Mouse (Mus musculus): Measurements from ENCODE around the gene Tradd.

The Tradd gene

GRCm38 (mm10) chr8:105270101-105270915 is 5.9 kb upstream of the Tradd start:
- DNase-seq (ENCODE audit: low spot score in 2 of 2) = no peak

- peak in 1 of 2 experiments; percentile 65 for DNase-seq (ENCODE audit: low spot score in 2 of 2)
These were observed 5.1 kb upstream of the Tradd start, which contains the start of gene Hsf4 for GRCm38 (mm10) chr8:105269461-105269947. TSS of gene Hsf4 (plus strand) at chr8:105269801.

DNA sequence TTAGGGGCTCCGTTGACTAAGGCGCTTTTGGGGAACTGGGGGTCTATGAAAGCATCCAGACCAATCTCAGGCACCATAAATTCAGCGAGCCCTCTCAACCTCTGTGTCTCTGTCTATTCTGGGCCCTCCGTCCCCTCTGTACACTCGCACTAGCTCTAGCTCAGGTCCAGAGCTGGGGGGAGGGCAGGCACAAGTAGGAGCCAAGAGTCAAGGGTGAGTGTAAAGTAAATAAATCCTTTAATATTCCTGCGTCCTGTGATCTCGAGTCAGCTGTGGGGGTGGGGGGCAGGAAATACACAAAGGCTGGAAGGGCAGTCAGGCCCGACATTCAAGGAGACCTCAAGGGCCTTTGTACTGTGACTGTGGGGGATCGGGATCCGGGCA is 4.7 kb upstream of the Tradd start:
- DNase-seq (ENCODE audit: low spot score in 2 of 2) = peak in 1 of 2 experiments; percentile 14

- DNase-seq (ENCODE audit: low spot score in 2 of 2) = peak; percentile 82 to 84
These were observed 4.1 kb upstream of the Tradd start for GRCm38 (mm10) chr8:105268342-105269074.

DNA sequence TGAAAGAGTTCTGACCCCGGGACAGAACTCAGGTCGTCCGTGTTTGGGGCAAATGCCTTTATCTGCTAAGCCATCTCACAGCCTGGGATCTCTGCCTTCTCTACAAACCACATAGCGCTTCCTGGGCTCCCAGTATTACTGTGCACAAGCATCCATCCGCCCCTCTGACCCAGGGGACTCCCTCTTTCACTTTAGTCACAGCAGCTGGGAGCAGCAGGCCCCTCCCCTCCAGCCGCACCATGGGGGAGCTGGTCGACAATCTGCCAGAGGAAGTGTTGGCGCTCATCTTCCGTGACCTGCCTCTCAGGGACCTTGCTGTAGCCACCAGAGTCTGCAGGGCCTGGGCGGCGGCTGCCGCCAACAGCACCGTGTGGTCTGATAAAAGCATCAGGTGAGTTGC is 2.4 kb upstream of the Tradd start:
- DNase-seq (ENCODE audit: low spot score in 2 of 2) = no peak

- no peak for DNase-seq (ENCODE audit: low spot score in 2 of 2)
These were observed 719 bp upstream of the Tradd start for GRCm38 (mm10) chr8:105265128-105265527.

- DNase-seq (ENCODE audit: low spot score in 2 of 2) = no peak
These were observed 1.0 kb downstream of the Tradd start for GRCm38 (mm10) chr8:105263244-105263912.

- DNase-seq (ENCODE audit: low spot score in 2 of 2) = no peak
These were observed 3.0 kb downstream of the Tradd start for GRCm38 (mm10) chr8:105261326-105261980.

DNA sequence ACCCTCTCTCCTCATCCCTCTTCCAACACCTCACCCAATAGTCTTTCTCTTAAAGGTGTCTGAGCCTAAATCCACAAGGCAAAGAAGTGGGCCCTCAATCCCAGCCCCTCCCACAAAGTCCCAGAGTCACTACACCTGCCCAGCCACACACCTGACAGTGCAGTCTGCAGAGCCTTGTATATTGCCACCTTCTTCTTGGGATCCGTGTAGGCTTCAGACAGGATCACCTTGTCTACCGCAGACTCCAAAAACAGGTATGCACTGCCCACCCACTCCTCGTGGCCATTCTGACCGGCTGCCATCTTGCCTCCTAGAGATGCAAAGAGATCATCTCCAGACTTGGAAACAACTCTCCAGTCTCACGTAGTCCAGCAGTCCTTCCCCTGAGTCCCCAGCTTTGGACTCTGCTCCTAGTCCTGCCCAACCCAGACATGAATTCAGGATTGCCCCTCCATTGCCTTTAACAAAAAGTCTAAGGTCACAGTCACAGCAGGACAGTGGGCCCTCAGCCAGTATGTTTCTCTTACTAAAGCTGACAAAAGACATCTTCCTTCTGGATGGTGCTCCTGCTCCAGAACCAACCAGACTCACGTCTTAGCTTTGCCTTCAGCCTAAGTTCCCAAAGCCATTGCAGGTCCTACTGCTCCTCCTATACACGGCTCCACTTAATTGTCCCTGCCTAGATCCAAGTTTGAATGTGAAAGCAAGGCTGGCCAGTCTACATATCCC is 3.9 kb downstream of the Tradd start:
- no peak for DNase-seq (ENCODE audit: low spot score in 2 of 2)

- DNase-seq (ENCODE audit: low spot score in 2 of 2) = peak in 1 of 2 experiments; percentile 66
These were observed 4.6 kb downstream of the Tradd start for GRCm38 (mm10) chr8:105259721-105260320.

DNA sequence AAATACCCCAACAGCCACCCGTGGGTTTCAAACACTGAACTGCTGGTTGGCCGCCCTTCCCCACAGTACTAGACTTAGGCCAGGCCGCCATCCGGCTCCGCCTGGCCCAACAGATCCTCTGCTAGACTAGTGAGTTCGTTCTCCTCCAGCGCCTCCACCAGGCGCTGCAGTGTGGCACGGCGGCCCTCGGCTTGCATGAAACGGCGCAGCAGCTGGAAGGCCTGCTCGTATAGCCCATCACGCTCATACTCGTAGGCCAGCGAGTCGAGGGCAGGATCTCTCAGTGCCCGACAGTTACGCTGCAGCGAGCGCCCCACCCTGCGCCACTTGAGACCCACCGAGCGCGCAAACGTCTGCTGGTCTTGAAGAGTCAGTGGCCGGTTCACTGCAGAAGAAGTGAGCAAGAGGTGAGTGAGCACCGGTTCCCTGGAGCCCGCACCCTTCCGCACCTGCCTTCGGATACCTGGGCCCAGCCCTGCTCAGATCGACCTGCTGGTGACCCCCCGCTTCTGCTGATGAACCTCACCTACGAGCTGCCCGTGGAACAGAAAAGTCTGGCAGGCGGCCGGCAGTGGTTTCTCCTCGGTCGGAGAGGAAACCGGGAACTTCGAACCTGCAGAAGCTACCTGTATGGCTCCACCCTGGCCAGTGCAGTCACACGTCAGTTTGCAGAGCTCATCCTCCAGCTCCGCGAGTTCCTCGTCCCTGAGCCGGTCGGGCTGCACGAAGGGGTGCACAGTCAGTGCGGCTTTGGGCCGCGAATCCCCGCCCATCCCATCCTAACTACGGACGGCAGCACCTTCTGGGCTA is 5.3 kb downstream of the Tradd start:
- peak in 1 of 2 experiments; percentile 52 for DNase-seq (ENCODE audit: low spot score in 2 of 2)

GRCm38 (mm10) chr8:105257318-105258114 is 6.9 kb downstream of the Tradd start:
- no peak for DNase-seq (ENCODE audit: low spot score in 2 of 2)

DNA sequence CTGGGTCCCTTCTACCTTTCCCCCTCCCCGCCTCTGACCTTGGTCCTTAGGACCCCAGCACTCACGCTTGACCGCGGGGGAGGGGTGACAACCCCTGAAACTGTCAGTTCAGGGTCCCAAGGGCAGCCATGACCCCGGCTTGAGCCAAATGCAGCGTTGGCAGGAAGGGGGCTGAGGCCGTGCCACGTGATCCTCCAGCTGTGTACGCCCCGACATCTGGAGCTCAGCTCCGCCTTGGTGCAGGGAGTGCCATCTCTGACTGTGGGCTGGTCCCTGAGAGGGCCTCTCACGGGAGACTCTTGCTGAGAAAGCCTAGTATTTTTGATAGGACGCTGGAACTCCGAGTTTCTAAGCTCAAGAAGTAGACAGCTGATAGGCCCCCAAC is 9.5 kb downstream of the Tradd start, which contains the start of gene B3gnt9:
B3gnt9 (minus strand) TSS at position 188 of the 385 bp plus-strand sequence.
- no peak for DNase-seq (ENCODE audit: low spot score in 2 of 2)

- peak; percentile 64 to 88 for DNase-seq (ENCODE audit: low spot score in 2 of 2)
These were observed 10.1 kb downstream of the Tradd start for GRCm38 (mm10) chr8:105254152-105254965.

DNA sequence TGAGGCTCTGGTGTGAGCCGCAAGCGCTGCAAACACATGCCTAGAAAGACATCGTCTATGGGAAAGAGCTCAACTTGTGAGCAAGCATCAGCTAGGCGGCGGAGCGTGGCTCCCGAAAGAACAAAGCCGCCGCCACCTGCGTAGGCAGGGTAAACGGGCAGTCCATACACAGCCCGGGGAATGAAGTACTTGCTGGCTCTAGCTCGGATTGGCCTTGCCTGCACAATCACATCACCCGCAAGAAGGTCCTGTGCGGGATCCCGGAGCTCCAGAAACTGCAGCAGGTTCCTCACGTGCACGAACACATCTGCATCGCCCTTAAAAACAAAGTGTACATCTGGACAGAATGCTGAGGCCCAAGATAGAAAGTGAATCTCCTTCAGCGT is 10.7 kb downstream of the Tradd start:
- DNase-seq (ENCODE audit: low spot score in 2 of 2) = no peak

DNA sequence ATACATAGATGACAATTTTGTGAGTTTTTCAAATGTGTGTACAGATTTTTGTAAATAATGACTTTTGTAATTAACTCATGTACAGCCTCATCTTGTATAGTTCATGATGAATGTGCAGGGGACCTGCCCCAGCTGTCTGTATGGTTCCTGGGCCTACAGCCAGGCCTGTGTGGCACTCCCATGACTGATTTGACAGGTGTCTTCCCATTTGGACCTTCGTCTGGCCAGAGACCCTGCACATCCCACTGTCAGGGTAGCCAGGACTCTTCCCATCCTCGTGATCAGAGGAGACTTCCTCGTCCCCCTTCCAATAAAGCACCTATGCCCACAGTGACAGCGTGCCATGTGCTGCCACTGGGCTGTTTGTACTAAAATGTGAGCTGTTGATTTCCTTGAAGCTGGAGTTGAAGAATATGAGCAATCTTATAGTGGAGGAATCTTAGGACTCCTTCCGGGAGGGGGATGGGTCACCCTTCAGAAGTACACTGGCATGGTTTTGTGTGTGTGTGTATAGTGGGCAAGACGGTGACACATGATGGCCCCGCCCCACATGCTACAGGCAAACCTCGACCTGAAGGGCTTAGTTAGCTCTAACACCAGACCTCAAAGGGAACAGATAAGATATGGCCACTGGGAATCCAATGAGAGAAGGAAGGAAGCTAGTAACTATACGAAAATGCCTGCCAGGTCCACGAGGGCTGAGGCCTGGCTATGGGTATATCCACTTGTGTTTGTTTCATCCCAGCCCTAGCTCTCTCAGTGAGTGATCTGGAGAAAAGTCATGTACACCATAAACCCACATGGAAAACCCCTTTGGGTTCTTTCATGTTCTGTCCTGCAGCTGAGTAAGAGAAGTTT is 11.5 kb downstream of the Tradd start:
- DNase-seq (ENCODE audit: low spot score in 2 of 2) = no peak

- DNase-seq (ENCODE audit: low spot score in 2 of 2) = no peak
These were observed 12.5 kb downstream of the Tradd start for GRCm38 (mm10) chr8:105251954-105252353.

Data from left cerebral cortex, adult 9 months (tissue).